Mouse (Mus musculus) gastrocnemius, postnatal 36 days (tissue): ENCODE results near the gene Larp4. TPM values are rescaled to one million over a fixed set of nuclear protein-coding genes. Genes with fewer than 3 reads are reported as not detected.

Experiments
- DNase-seq, 2 experiments: peaks; one replicate each; pipeline ENCODE4 v3.0.0; 2022
- intact Hi-C: fragments of 180-260 bp; cut with DNase I; formaldehyde crosslinking; loops from one replicate; pipeline ENCODE4 v1.15.1; 2025
- total RNA-seq, 2 experiments: library from RNA; stranded (reverse); gene quantifications; 2 replicates each; pipeline ENCODE4 v1.2.3; 2021

The Larp4 gene
- total RNA-seq, 2 experiments from 2014 or later: 42.1 to 45.5 TPM

DNA sequence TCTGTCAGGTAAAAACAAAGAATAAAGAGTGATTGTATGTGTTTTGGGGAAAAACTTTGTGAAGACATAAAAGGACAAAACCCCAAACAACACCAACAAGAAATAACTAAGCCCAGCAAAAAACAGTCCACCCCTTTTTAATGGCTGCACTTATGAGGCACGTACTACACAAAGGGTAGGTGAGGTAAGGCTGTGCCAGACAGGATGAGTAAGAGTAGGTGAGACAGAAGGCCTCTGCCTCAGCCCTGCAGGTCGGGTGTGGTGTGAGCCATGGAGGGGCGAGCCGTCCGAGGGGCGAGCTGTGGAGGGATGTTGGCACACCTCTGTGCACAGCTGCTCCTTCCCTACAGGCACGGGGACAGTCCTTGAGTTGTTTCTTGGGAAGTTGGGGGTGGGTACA is 81.1 kb downstream of the Larp4 start:
- no peak for DNase-seq
- intact Hi-C loops: no loop called here

GRCm38 (mm10) chr15:100052726-100053125 is 82.9 kb downstream of the Larp4 start:
- no peak for DNase-seq
- intact Hi-C loops: no loop called here

GRCm38 (mm10) chr15:100056397-100056908 is 86.6 kb downstream of the Larp4 start:
- DNase-seq: no peak
- intact Hi-C loops: no loop called here

DNA sequence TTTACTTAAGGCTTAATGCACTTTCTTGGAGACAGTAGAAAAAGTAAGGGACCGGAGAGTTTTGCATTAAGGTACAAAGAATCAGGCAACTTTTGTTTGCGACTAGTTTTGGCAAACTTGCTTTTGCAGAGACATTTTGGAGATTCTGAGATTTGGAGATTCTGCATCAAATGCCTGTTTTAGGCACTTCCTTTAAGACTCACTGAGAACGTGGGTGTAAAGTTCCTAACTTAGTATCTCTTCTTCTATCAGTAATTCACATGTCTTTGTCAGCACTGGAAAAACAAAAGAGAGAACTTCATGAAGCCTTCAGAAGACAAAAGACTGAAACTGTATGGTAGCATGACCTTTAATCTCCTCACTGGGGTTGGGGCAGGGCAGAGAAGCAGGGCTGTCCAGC is 87.8 kb downstream of the Larp4 start:
- DNase-seq: no peak

DNA sequence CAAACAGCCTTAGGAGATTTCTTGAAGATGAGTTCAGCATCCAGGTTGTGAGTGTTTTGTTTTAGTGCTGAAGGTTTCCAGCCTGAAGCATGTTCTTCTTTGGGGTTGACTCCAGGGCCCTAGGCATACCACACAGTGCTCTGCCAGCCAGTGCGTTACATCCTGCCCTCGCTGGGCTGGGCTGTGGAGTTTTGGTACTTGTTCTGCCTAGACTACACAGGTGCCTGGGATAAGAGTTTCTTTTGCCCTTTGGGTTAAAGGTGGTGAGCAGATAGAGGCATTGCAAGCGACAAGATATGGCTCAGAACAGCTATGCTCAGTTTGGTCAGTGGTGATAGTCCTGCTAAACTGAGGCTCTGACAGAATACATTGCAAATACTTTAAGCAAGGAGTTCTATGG is 88.3 kb downstream of the Larp4 start:
- intact Hi-C loops: no loop called here
- no peak for DNase-seq

More for the DNA sequence above, 87.8 kb downstream of the Larp4 start:
- intact Hi-C loops: no loop called here

DNA sequence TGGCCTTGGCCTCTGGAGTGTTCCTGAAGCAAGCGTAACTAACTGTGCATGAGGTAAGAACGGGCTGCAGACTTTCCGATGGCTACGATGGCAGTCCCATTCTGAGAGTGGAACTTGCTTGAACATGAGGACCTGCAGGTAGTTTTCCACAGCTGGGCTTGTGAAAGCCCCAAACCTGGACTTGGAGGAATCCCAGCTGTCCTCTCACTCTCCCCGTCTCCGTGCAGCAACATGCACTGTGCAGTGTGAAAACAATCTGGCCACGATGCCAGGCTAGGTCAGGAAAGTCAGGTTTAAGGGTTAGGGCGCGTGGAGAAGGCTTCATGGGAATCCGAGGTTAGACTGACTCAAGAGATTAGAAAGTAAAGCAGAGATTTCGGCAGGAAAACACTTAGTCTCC is 89.0 kb downstream of the Larp4 start:
- DNase-seq: no peak
- intact Hi-C loops: no loop called here

DNA sequence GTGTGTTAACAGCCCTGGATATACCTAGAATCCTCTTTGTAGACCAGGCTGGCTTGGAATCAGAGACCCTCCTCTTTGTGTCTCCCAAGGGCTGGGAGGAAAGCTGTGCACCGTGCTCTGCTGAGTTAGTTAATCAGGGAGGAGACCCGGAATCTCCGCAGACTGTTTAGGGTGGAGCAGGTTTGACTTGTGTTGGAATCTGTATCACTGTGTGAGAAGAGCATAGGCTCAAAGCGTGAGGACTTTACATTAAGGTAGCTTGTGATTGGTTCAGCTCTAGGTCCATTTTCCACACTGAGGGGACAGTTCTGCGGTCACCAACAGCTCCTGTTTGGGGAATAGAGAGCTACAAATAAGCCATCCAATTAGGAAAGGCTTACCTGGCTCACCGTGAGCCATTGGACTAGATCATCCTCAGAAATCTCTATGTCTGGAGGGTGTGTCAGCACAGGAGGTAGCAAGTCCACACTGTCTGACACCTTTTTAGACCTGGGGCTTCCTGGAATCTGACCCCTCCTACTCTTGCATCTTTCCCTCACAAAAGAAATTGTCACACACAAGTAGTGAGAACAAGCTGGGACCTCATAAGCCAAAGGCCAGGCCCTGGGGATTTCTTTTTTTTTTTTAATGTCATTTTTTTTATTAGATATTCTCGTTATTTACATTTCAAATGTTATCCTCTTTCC is 89.9 kb downstream of the Larp4 start:
- DNase-seq: no peak
- intact Hi-C loops: no loop called here

GRCm38 (mm10) chr15:100060513-100061140 is 90.8 kb downstream of the Larp4 start:
- no peak for DNase-seq
- intact Hi-C loops: no loop called here

DNA sequence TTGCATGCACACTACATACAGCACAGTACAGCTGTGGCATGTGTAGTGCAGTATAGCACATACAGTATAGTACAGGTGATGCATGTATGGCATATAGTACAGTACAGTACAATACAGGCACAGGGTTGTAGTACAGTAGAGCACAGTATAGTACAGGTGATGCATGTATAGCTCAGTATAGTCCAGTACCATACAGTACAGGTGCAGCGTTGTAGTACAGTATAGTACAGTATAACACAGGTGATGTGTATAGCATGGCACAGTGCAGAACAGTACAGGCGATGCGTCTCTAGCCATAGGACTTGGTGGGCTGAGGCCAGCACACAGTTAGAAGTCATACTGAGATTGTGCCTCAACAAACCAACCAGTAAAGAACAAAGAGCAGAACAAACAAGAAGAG is 91.5 kb downstream of the Larp4 start:
- DNase-seq: no peak
- intact Hi-C loops: no loop called here

DNA sequence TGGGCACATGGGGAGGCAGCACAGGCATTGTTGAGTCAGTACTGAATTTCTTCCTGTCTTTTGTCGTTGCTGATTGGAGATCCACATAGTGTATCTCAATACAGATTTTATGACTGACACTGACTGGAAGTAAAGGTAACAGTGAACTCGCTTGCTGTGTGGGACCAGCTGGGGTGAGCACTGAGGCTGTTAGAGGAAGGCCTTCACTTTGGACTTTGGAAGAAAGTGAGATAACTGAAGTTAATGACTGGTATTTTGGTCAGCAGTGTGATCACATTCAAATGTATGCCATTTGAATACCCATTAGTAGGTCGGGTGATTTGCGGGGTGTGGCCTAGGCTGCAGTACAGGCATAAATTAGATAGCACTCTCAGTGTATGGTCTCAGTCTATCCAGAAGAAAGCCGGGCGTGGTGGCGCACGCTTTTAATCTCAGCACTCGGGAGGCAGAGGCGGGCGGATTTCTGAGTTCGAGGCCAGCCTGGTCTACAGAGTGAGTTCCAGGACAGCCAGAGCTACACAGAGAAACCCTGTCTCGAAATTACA is 93.4 kb downstream of the Larp4 start:
- DNase-seq: no peak
- intact Hi-C loops: no loop called here

Other genes with a start within 250 kb of the Larp4 start
- 100 to 1,000 TPM; 151 to 159 TPM for gene Cox14, start 244.4 kb upstream of the Larp4 start, total RNA-seq
- 1 to 10 TPM; 4.9 to 5.9 TPM for gene Cers5, start 197.2 kb upstream of the Larp4 start, total RNA-seq
- gene Lima1, start 94.6 kb upstream of the Larp4 start, total RNA-seq: 10 to 100 TPM in 1 of 2 experiments, 1 to 10 TPM in 1; 9.3 to 10.3 TPM
- under 1 TPM; 0.07 to 0.10 TPM for gene Fam186a, start 3.0 kb upstream of the Larp4 start, total RNA-seq
- gene Dip2b, start 68.6 kb downstream of the Larp4 start, total RNA-seq: 1 to 10 TPM; 6.2 to 7.3 TPM